Mouse (Mus musculus) erythroblast, embryonic 14.5 days (primary cell): ENCODE results near the gene Gm20503.

Experiments used
- GATA1 ChIP-seq: IDR thresholded peaks from 2 replicates; pipeline ENCODE4 v1.6.1; 2012; ENCODE audit warnings: low read length, inconsistent platforms, mixed read lengths
- TAL1 ChIP-seq: IDR thresholded peaks from 3 replicates; pipeline ENCODE4 v1.6.1; 2012; ENCODE audit warnings: low read length, inconsistent platforms, mixed read lengths

- TF ChIP-seq TAL1 (no peak), GATA1 (no peak)
Observed at GRCm38 (mm10) chr4:59043891-59044290, 40.9 kb downstream of the Gm20503 start.
